Mouse (Mus musculus): ENCODE measurements around the gene Zfand6.

DNA sequence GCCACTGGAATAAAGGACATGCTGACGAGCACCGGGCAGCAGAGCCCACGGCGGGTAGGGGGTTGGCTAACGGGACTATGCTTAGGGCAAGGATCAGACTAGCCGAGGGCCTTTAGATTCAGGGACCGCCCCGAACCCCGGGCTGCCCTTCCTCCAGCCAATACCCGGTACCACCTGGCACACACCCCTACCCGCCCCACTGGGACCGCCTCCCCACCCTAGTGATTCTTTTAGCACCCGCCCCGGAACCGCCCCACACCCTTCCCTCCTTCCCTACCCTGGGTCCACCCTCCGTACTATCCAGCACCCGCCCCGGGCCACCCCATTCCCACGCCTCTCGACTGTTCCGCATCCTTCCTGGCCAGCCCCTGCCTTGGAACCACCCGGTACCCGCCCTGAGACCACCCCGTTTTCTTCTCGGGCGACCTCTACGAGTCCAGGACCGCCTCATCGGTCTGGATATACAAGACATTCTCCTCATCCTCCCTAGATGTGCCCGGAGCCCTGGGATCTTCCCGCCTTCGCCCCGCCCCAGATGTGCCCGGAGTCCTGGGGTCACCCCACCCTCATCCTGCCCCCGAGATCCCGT is 84.0 kb downstream of the Zfand6 start:
- TF ChIP-seq CTCF (IDR thresholded peaks at IDR 0.05; ENCODE audit: low read depth, low read length) (no peak), POLR2A (IDR thresholded peaks at IDR 0.05; ENCODE audit: insufficient read depth, low read length) (no peak)
